Mouse (Mus musculus): ENCODE results near the gene Crtc1.

The Crtc1 gene

GRCm38 (mm10) chr8:70421349-70422104 is 17.9 kb downstream of the Crtc1 start:
- no peak for DNase-seq (ENCODE audit: low spot score in 2 of 2)

- no peak for DNase-seq (ENCODE audit: low spot score in 2 of 2)
Measured at GRCm38 (mm10) chr8:70419879-70420643, 19.3 kb downstream of the Crtc1 start.

- no peak for DNase-seq (ENCODE audit: low spot score in 2 of 2)
Measured at GRCm38 (mm10) chr8:70418954-70419353, 20.4 kb downstream of the Crtc1 start.

GRCm38 (mm10) chr8:70417914-70418313 is 21.5 kb downstream of the Crtc1 start:
- no peak for DNase-seq (ENCODE audit: low spot score in 2 of 2)

GRCm38 (mm10) chr8:70416941-70417340 is 22.4 kb downstream of the Crtc1 start:
- no peak for DNase-seq (ENCODE audit: low spot score in 2 of 2)

GRCm38 (mm10) chr8:70415540-70416451 is 23.6 kb downstream of the Crtc1 start:
- DNase-seq (ENCODE audit: low spot score in 2 of 2): no peak

GRCm38 (mm10) chr8:70414310-70414946 is 25.0 kb downstream of the Crtc1 start:
- no peak for DNase-seq (ENCODE audit: low spot score in 2 of 2)

- no peak for DNase-seq (ENCODE audit: low spot score in 2 of 2)
Measured at GRCm38 (mm10) chr8:70410281-70410680, 29.1 kb downstream of the Crtc1 start.

- no peak for DNase-seq (ENCODE audit: low spot score in 2 of 2)
Measured at GRCm38 (mm10) chr8:70409455-70409871, 29.9 kb downstream of the Crtc1 start.

- no peak for DNase-seq (ENCODE audit: low spot score in 2 of 2)
Measured at GRCm38 (mm10) chr8:70409019-70409418, 30.4 kb downstream of the Crtc1 start.

- DNase-seq (ENCODE audit: low spot score in 2 of 2): no peak
Measured at GRCm38 (mm10) chr8:70408301-70408700, 31.1 kb downstream of the Crtc1 start.

GRCm38 (mm10) chr8:70406427-70407069 is 32.8 kb downstream of the Crtc1 start:
- DNase-seq (ENCODE audit: low spot score in 2 of 2): no peak

- DNase-seq (ENCODE audit: low spot score in 2 of 2): no peak
Measured at GRCm38 (mm10) chr8:70405189-70405588, 34.2 kb downstream of the Crtc1 start.

- DNase-seq (ENCODE audit: low spot score in 2 of 2): no peak
Measured at GRCm38 (mm10) chr8:70404212-70404611, 35.2 kb downstream of the Crtc1 start.

- DNase-seq (ENCODE audit: low spot score in 2 of 2): no peak
Measured at GRCm38 (mm10) chr8:70397611-70398563, 41.5 kb downstream of the Crtc1 start.

GRCm38 (mm10) chr8:70396184-70396583 is 43.2 kb downstream of the Crtc1 start:
- no peak for DNase-seq (ENCODE audit: low spot score in 2 of 2)

GRCm38 (mm10) chr8:70395649-70396048 is 43.7 kb downstream of the Crtc1 start:
- DNase-seq (ENCODE audit: low spot score in 2 of 2): no peak

- DNase-seq (ENCODE audit: low spot score in 2 of 2): no peak
Measured at GRCm38 (mm10) chr8:70394269-70394998, 44.9 kb downstream of the Crtc1 start.

- no peak for DNase-seq (ENCODE audit: low spot score in 2 of 2)
Measured at GRCm38 (mm10) chr8:70393087-70393486, 46.3 kb downstream of the Crtc1 start.

Measured in spleen, postnatal 4 days (tissue).